Mouse (Mus musculus): ENCODE measurements around the gene Sh3bp5.

DNA sequence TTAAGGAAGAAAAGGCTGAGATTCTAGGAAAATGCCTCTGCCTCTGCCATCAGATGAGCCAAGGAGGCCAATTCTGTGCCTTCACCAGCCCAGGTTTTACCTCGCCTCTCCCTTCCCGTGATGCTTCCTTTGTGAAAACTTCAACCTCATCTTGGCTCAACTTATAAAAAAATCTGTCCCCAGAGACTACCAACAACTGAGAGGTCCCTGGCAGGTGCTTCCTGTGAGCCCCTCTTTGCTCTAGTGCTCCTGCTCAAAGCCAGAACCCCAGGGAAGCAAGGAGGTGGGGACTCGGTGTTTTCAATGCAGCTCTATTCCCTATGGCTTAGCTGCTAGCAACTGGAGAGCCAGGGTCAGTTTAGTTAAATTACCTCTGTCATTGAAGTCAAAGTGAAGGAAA is 122.7 kb downstream of the Sh3bp5 start:
- no peak for TF ChIP-seq POLR2A (IDR thresholded peaks at IDR 0.05; ENCODE audit: low read depth, low read length)
- TF ChIP-seq CTCF (IDR thresholded peaks at IDR 0.05; ENCODE audit: extremely low read depth, insufficient read length, insufficient replicate concordance, low read depth, low read length), result no peak

Measured in small intestine, adult 2 months (tissue).